13 mouse cellular contexts compared by ENCODE assay signal in the genomic region with DNA sequence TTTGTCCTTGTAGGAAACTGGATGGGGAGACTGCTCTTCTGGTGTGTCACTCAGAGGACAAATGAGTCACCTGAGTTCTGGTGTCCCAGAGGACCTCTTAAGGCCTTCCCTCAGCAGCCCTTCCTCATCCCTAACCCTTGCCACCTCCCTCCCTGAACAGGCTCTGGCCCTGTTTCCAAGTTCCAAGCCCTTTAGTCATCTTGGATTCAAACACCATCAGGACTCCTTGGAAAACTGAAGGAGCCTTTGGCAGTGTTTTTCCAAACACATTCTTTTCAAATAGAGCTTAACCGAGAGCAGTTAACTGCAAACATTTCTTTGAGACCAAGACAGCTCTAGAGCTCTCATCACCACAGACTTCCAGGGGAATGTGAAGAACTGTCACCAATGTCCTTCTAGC. TPM values are rescaled to one million over a fixed set of nuclear protein-coding genes. Genes with fewer than 3 reads are reported as not detected.
DNase-seq lines count a peak whose midpoint lies in the region; ATAC-seq lines count a peak whose summit lies in the region.
"Had no signal": no experiment of that assay in that cellular context is flagged by ENCODE, and none has a peak within 500 bp of the region (broad histone marks: within the 10 kb centered on the region; RNA-seq: fewer than 3 reads in every experiment).

No protein-coding gene starts in this region.

- no peak for ATAC-seq in limb, embryonic 15.5 days (ENCODE audit: insufficient number of reproducible peaks, low FRiP score, low TSS enrichment, low read depth)
- ATAC-seq in intestine, embryonic 16.5 days = peak; percentile 14; the same call in 1 of the 2 replicates
- peak; percentile 73 for ATAC-seq in stomach, embryonic 16.5 days (ENCODE audit: insufficient read depth, low FRiP score)
- ATAC-seq: forebrain, embryonic 13.5 days had no signal

- no peak overlapping the region for H3K4me3 ChIP-seq in limb, embryonic 15.5 days
- no peak overlapping the region for H3K4me3 ChIP-seq in limb, embryonic 10.5 days
- no peak overlapping the region for H3K4me3 ChIP-seq in intestine, embryonic 16.5 days (ENCODE audit: low read length)
- no peak overlapping the region for H3K4me3 ChIP-seq in stomach, embryonic 16.5 days (replicated peaks; ENCODE audit: low read length)
- H3K4me3 ChIP-seq: forebrain, embryonic 13.5 days; hindbrain, embryonic 12.5 days had no signal

- H3K36me3 ChIP-seq in limb, embryonic 15.5 days = no peaks in the 10 kb centered on the region
- no peaks in the 10 kb centered on the region for H3K36me3 ChIP-seq in limb, embryonic 10.5 days
- no peaks in the 10 kb centered on the region for H3K36me3 ChIP-seq in intestine, embryonic 16.5 days (ENCODE audit: control insufficient read depth, insufficient read depth, low read length)
- no peaks in the 10 kb centered on the region for H3K36me3 ChIP-seq in stomach, embryonic 16.5 days (ENCODE audit: control insufficient read depth, insufficient read depth, low read length)
- H3K36me3 ChIP-seq: hindbrain, embryonic 12.5 days had no signal

- H3K27ac ChIP-seq in limb, embryonic 15.5 days = peak overlapping the region; percentile 73
- H3K27ac ChIP-seq in limb, embryonic 10.5 days = no peak overlapping the region
- H3K27ac ChIP-seq in intestine, embryonic 16.5 days (ENCODE audit: low read length) = peak overlapping the region; percentile 73
- peak overlapping the region; percentile 85 for H3K27ac ChIP-seq in stomach, embryonic 16.5 days (ENCODE audit: low read length)
- H3K27ac ChIP-seq: forebrain, embryonic 13.5 days; hindbrain, embryonic 12.5 days; kidney, postnatal 0 days had no signal

- H3K4me1 ChIP-seq in limb, embryonic 15.5 days = 0 out of 2 replicates have a peak, but pooled peaks cover 4% of the 10 kb centered on the region
- H3K4me1 ChIP-seq in limb, embryonic 10.5 days = no peaks in the 10 kb centered on the region
- H3K4me1 ChIP-seq in intestine, embryonic 16.5 days (ENCODE audit: control insufficient read depth, insufficient read depth, low read length) = no peaks in the 10 kb centered on the region
- 0 out of 2 replicates have a peak, but pooled peaks cover 3% of the 10 kb centered on the region for H3K4me1 ChIP-seq in stomach, embryonic 16.5 days (ENCODE audit: control insufficient read depth, insufficient read depth, low read length)
- H3K4me1 ChIP-seq: forebrain, embryonic 13.5 days; hindbrain, embryonic 12.5 days had no signal

- H3K9me3 ChIP-seq in limb, embryonic 15.5 days = no peaks in the 10 kb centered on the region
- H3K9me3 ChIP-seq in limb, embryonic 10.5 days (replicated peaks) = no peaks in the 10 kb centered on the region
- no peaks in the 10 kb centered on the region for H3K9me3 ChIP-seq in intestine, embryonic 16.5 days (ENCODE audit: control insufficient read depth, low read length)
- no peaks in the 10 kb centered on the region for H3K9me3 ChIP-seq in stomach, embryonic 16.5 days (replicated peaks; ENCODE audit: control insufficient read depth, low read length)
- H3K9me3 ChIP-seq: forebrain, embryonic 13.5 days; hindbrain, embryonic 12.5 days had no signal

- no peak overlapping the region for H3K4me2 ChIP-seq in limb, embryonic 15.5 days
- H3K4me2 ChIP-seq in intestine, embryonic 16.5 days (ENCODE audit: low read depth, low read length) = no peak overlapping the region
- H3K4me2 ChIP-seq in stomach, embryonic 16.5 days (ENCODE audit: low read depth, low read length) = no peak overlapping the region
- H3K4me2 ChIP-seq: forebrain, embryonic 13.5 days; hindbrain, embryonic 12.5 days had no signal

- no peak for DNase-seq in limb, embryonic 10.5 days (ENCODE audit: low spot score)
- peak; percentile 89 for DNase-seq in fibroblast of lung, adult 2 months (ENCODE audit: low read depth)
- no peak for DNase-seq in left cerebral cortex, adult 18-20 months (ENCODE audit: low spot score in 2 of 2)
- no peak for DNase-seq in cerebellum, adult 9-11 months
- DNase-seq in layer of hippocampus, postnatal 25 days (ENCODE audit: extremely low spot score in 1 of 2, low spot score in 1 of 2) = no peak
- DNase-seq: embryo, embryonic 11 days had no signal

- no peak overlapping the region for H3K9ac ChIP-seq in limb, embryonic 15.5 days
- H3K9ac ChIP-seq in intestine, embryonic 16.5 days (ENCODE audit: low read depth, low read length) = no peak overlapping the region
- H3K9ac ChIP-seq in stomach, embryonic 16.5 days (ENCODE audit: low read length) = no peak overlapping the region
- H3K9ac ChIP-seq: forebrain, embryonic 13.5 days; hindbrain, embryonic 12.5 days had no signal

- 45% methylated on average over 1 of the region's 1 CpGs for WGBS in limb, embryonic 15.5 days
- WGBS in limb, embryonic 10.5 days = 86% methylated on average over 1 of the region's 1 CpGs
- WGBS in intestine, embryonic 16.5 days = 60% methylated on average over 1 of the region's 1 CpGs
- 36% methylated on average over 1 of the region's 1 CpGs for WGBS in stomach, embryonic 16.5 days

- no peaks in the 10 kb centered on the region for H3K27me3 ChIP-seq in limb, embryonic 15.5 days
- no peaks in the 10 kb centered on the region for H3K27me3 ChIP-seq in limb, embryonic 10.5 days (ENCODE audit: low read depth, poor library complexity, severe bottlenecking)
- no peaks in the 10 kb centered on the region for H3K27me3 ChIP-seq in intestine, embryonic 16.5 days (replicated peaks; ENCODE audit: control insufficient read depth, insufficient read depth, low read length)
- H3K27me3 ChIP-seq in stomach, embryonic 16.5 days (ENCODE audit: control insufficient read depth, insufficient read depth, low read length) = no peaks in the 10 kb centered on the region
- H3K27me3 ChIP-seq: forebrain, embryonic 13.5 days; hindbrain, embryonic 12.5 days had no signal

RNA-seq across cellular contexts. Expression of a gene that starts 26.1 kb away (rescaled TPM):
- 4.5 and 6.3 TPM in 2 replicates for polyA plus RNA-seq in limb, embryonic 15.5 days (2015; fragmentation: Nextera tagmentation; extraction: Ambion mirVana)
- 1.9 and 2.1 TPM in 2 replicates for polyA plus RNA-seq in limb, embryonic 10.5 days (2016; fragmentation: Nextera tagmentation; extraction: Ambion mirVana)
- 6.0 and 6.3 TPM in 2 replicates for polyA plus RNA-seq in intestine, embryonic 16.5 days (2015; fragmentation: Nextera tagmentation; extraction: Ambion mirVana)
- 7.9 and 8.3 TPM in 2 replicates for polyA plus RNA-seq in stomach, embryonic 16.5 days (2015; fragmentation: Nextera tagmentation; extraction: Ambion mirVana)
- total RNA-seq in left cerebral cortex, adult 18-20 months (2021) = 1 to 10 TPM; 2.8 to 3.0 TPM
- total RNA-seq in layer of hippocampus, postnatal 25 days (2021) = 1 to 10 TPM; 2.5 to 3.2 TPM

RNA-seq across cellular contexts. Expression of a gene that starts 42.2 kb away (rescaled TPM):
- polyA plus RNA-seq in limb, embryonic 15.5 days (2015; fragmentation: Nextera tagmentation; extraction: Ambion mirVana) = 0.17 TPM in 1 of 2 replicates, not detected in the other
- 0.05 TPM in 1 of 2 replicates, not detected in the other for polyA plus RNA-seq in limb, embryonic 10.5 days (2016; fragmentation: Nextera tagmentation; extraction: Ambion mirVana)
- polyA plus RNA-seq in intestine, embryonic 16.5 days (2015; fragmentation: Nextera tagmentation; extraction: Ambion mirVana) = 0.04 TPM in 1 of 2 replicates, not detected in the other
- polyA plus RNA-seq in stomach, embryonic 16.5 days (2015; fragmentation: Nextera tagmentation; extraction: Ambion mirVana) = 0.05 and 0.06 TPM in 2 replicates
- total RNA-seq in left cerebral cortex, adult 18-20 months (2021) = 1 to 10 TPM; 1.7 to 1.9 TPM
- 1 to 10 TPM in 1 of 2 experiments, under 1 TPM in 1; 0.79 to 1.1 TPM for total RNA-seq in layer of hippocampus, postnatal 25 days (2021)
- polyA plus RNA-seq: liver, embryonic 16.5 days had no signal
